ENCODE assay signal across 24 mouse cellular contexts in the genomic region with DNA sequence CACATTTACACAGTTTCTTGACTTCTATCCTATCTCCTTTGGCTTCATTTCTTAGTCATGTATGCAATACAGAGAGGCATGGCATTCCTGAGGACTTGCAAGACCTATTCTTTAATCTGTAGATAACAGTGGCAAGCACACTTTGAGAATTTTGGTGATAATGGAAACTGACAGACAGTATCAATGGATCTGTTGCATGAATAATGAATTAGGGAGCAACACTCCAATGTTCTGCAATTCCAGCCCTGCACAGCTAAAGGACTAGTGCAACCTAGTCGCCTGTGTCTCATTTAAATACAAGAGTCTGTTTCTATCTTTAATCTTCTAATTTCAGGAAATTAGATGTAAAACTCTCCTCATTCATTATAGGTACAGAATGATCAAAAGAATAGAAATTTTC.
"Had no signal": no experiment of that assay in that cellular context is flagged by ENCODE, and none has a peak within 500 bp of the region (broad histone marks: within the 10 kb centered on the region; RNA-seq: fewer than 3 reads in every experiment).

No protein-coding gene starts in this region.

- H3K27me3 ChIP-seq: limb, embryonic 13.5 days; liver, embryonic 12.5 days; liver, embryonic 15.5 days; neural tube, embryonic 13.5 days had no signal

- ATAC-seq: inflammation-experienced regulatory T-cells, adult 6 months; intestine, embryonic 16.5 days; liver, embryonic 12.5 days had no signal

- H3K9ac ChIP-seq: limb, embryonic 13.5 days; liver, embryonic 12.5 days; liver, embryonic 15.5 days; neural tube, embryonic 13.5 days had no signal

- H3K27ac ChIP-seq: kidney, postnatal 0 days; layer of hippocampus, adult 2 months; limb, embryonic 10.5 days; limb, embryonic 13.5 days; liver, embryonic 12.5 days; liver, embryonic 15.5 days; neural tube, embryonic 13.5 days; stomach, postnatal 0 days had no signal

- H3K4me1 ChIP-seq: limb, embryonic 10.5 days; limb, embryonic 13.5 days; liver, embryonic 12.5 days; liver, embryonic 15.5 days; neural tube, embryonic 13.5 days had no signal

- H3K4me3 ChIP-seq: layer of hippocampus, adult 2 months; limb, embryonic 10.5 days; limb, embryonic 13.5 days; liver, embryonic 12.5 days; liver, embryonic 15.5 days; myocyte; neural tube, embryonic 13.5 days had no signal

- DNase-seq: kidney, adult 2 months; kidney, postnatal 25 days; layer of hippocampus, adult 9-11 months; liver; lung, adult 18-20 months; lung, postnatal 14 days; lung, postnatal 4 days; right cerebral cortex, adult 18-20 months; right cerebral cortex, postnatal 14 days; right cerebral cortex, postnatal 4 days; thymus, adult 2 months; thymus, postnatal 14 days; thymus, postnatal 4 days had no signal

- H3K36me3 ChIP-seq: limb, embryonic 10.5 days; limb, embryonic 13.5 days; liver, embryonic 12.5 days; liver, embryonic 15.5 days; neural tube, embryonic 13.5 days had no signal

- H3K4me2 ChIP-seq: limb, embryonic 13.5 days; liver, embryonic 12.5 days; liver, embryonic 15.5 days; neural tube, embryonic 13.5 days had no signal

- H3K9me3 ChIP-seq: limb, embryonic 10.5 days; limb, embryonic 13.5 days; liver, embryonic 12.5 days; liver, embryonic 15.5 days; neural tube, embryonic 13.5 days had no signal
